Comparison of ENCODE assay signal across 20 mouse cellular contexts in the genomic region with DNA sequence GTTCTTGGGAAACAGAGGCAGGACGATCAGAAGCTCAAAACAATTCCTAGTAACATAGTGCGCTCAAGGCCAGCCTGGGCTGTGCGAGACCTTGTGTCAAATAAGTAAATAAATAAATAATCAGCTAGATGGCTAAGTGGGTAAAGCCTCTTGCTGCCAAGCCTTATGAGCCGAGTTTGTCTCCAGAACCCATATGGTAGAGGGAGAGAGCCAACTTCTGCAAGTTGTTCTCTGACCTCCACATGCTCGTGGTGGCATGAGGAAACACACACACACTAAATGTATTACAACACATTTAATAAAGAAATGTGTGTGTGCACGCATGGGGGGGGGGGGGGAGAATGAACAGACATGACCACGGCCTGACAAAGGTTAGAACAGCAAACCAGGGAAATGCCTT.
A peak's percentile ranks its signal among the peaks of the same experiment; 100 is the strongest.
DNase-seq lines count a peak whose midpoint lies in the region; ATAC-seq and TF ChIP-seq lines count a peak whose summit lies in the region.
"Had no signal": no experiment of that assay in that cellular context is flagged by ENCODE, and none has a peak within 500 bp of the region (broad histone marks: within the 10 kb centered on the region; RNA-seq: fewer than 3 reads in every experiment).

No protein-coding gene starts in this region.

- peaks cover 39% of the 10 kb centered on the region for H3K4me1 ChIP-seq in embryonic facial prominence, embryonic 13.5 days
- peaks cover 10% of the 10 kb centered on the region; the same call in 1 of the 2 replicates for H3K4me1 ChIP-seq in embryonic facial prominence, embryonic 10.5 days
- 0 out of 2 replicates have a peak, but pooled peaks cover 15% of the 10 kb centered on the region for H3K4me1 ChIP-seq in lung, postnatal 0 days (ENCODE audit: insufficient read depth, low read depth, low read length)

- H3K4me3 ChIP-seq in embryonic facial prominence, embryonic 13.5 days, result no peak overlapping the region
- H3K4me3 ChIP-seq in embryonic facial prominence, embryonic 10.5 days, result no peak overlapping the region
- no peak overlapping the region for H3K4me3 ChIP-seq in lung, postnatal 0 days (ENCODE audit: low read depth, low read length)
- H3K4me3 ChIP-seq: embryonic facial prominence, embryonic 15.5 days; erythroblast, embryonic 14.5 days; forebrain, embryonic 10.5 days; forebrain, embryonic 15.5 days; hindbrain, embryonic 10.5 days; hindbrain, embryonic 15.5 days had no signal

- H3K9me3 ChIP-seq in embryonic facial prominence, embryonic 13.5 days, result no peaks in the 10 kb centered on the region
- no peaks in the 10 kb centered on the region for H3K9me3 ChIP-seq in embryonic facial prominence, embryonic 10.5 days
- no peaks in the 10 kb centered on the region for H3K9me3 ChIP-seq in lung, postnatal 0 days (ENCODE audit: low read length)
- H3K9me3 ChIP-seq: embryonic facial prominence, embryonic 15.5 days; forebrain, embryonic 10.5 days; forebrain, embryonic 15.5 days; hindbrain, embryonic 10.5 days; hindbrain, embryonic 15.5 days had no signal

- DNase-seq in cerebellum, adult 11-12 months, result peak; percentile 28
- DNase-seq in cerebellum, adult 11 months, result no peak
- DNase-seq in embryonic facial prominence, embryonic 10.5 days (ENCODE audit: low spot score), result no peak
- DNase-seq in lung, postnatal 0 days (ENCODE audit: low spot score), result no peak
- DNase-seq in lung, postnatal 4 days, result no peak
- no peak for DNase-seq in thymus, postnatal 25 days
- DNase-seq: adrenal gland, postnatal 10 days; B cell, adult 2 months; gastrocnemius, postnatal 10 days; kidney, adult 2 months had no signal

- no peak for TF ChIP-seq EP300 in lung, postnatal 0 days (IDR thresholded peaks at IDR 0.05)

- WGBS in embryonic facial prominence, embryonic 13.5 days, result 82% methylated on average over 7 of the region's 7 CpGs
- WGBS in embryonic facial prominence, embryonic 10.5 days, result 90% methylated on average over 7 of the region's 7 CpGs
- 71% methylated on average over 7 of the region's 7 CpGs for WGBS in lung, postnatal 0 days

- no peaks in the 10 kb centered on the region for H3K27me3 ChIP-seq in embryonic facial prominence, embryonic 13.5 days
- H3K27me3 ChIP-seq in embryonic facial prominence, embryonic 10.5 days (replicated peaks; ENCODE audit: low read depth, poor library complexity, severe bottlenecking), result no peaks in the 10 kb centered on the region
- no peaks in the 10 kb centered on the region for H3K27me3 ChIP-seq in lung, postnatal 0 days (replicated peaks; ENCODE audit: insufficient read depth, low read length)
- H3K27me3 ChIP-seq: embryonic facial prominence, embryonic 15.5 days; forebrain, embryonic 15.5 days; hindbrain, embryonic 15.5 days had no signal

- no peak for TF ChIP-seq CTCF in lung, postnatal 0 days (IDR thresholded peaks at IDR 0.05)

- H3K27ac ChIP-seq in embryonic facial prominence, embryonic 13.5 days, result peak overlapping the region; percentile 82; the same call in 1 of the 2 replicates
- no peak overlapping the region for H3K27ac ChIP-seq in embryonic facial prominence, embryonic 10.5 days (replicated peaks)
- no peak overlapping the region for H3K27ac ChIP-seq in lung, postnatal 0 days (ENCODE audit: low read length)
- H3K27ac ChIP-seq: forebrain, embryonic 10.5 days; hindbrain, embryonic 10.5 days had no signal

- H3K9ac ChIP-seq in embryonic facial prominence, embryonic 13.5 days, result no peak overlapping the region
- H3K9ac ChIP-seq in lung, postnatal 0 days (replicated peaks; ENCODE audit: low read depth), result no peak overlapping the region
- H3K9ac ChIP-seq: embryonic facial prominence, embryonic 15.5 days; forebrain, embryonic 15.5 days; hindbrain, embryonic 15.5 days had no signal

- no peaks in the 10 kb centered on the region for H3K36me3 ChIP-seq in embryonic facial prominence, embryonic 13.5 days
- H3K36me3 ChIP-seq in embryonic facial prominence, embryonic 10.5 days (replicated peaks), result no peaks in the 10 kb centered on the region
- H3K36me3 ChIP-seq in lung, postnatal 0 days (ENCODE audit: insufficient read depth, low read length), result no peaks in the 10 kb centered on the region
- H3K36me3 ChIP-seq: embryonic facial prominence, embryonic 15.5 days; forebrain, embryonic 10.5 days; forebrain, embryonic 15.5 days; G1E; hindbrain, embryonic 10.5 days; hindbrain, embryonic 15.5 days had no signal

- no peak for ATAC-seq in embryonic facial prominence, embryonic 13.5 days (ENCODE audit: insufficient number of reproducible peaks, insufficient read depth, low FRiP score, low TSS enrichment, low read depth)
- ATAC-seq in lung, postnatal 0 days, result peak; percentile 17; the same call in 1 of the 2 replicates
- ATAC-seq in megakaryocyte progenitor cell, adult 5-6 weeks (replicated peaks; ENCODE audit: poor library complexity), result 0 out of 2 replicates have a peak, but pooled peaks have one; percentile 26
- ATAC-seq: CD4-positive, CD25-positive, alpha-beta regulatory T cell, adult 4 months had no signal

- H3K4me2 ChIP-seq in embryonic facial prominence, embryonic 13.5 days, result no peak overlapping the region
- H3K4me2 ChIP-seq in lung, postnatal 0 days (replicated peaks; ENCODE audit: low read depth, low read length), result no peak overlapping the region
- H3K4me2 ChIP-seq: embryonic facial prominence, embryonic 15.5 days; forebrain, embryonic 15.5 days; hindbrain, embryonic 15.5 days had no signal
